Mouse (Mus musculus): ENCODE data around the gene Ifitm10. TPM values are rescaled to one million over a fixed set of nuclear protein-coding genes. Genes with fewer than 3 reads are reported as not detected.
A peak's percentile ranks its signal among the peaks of the same experiment; 100 is the strongest.
"Not testable (repeated sequence)": the region's sequence is repeated elsewhere in the genome, so short reads cannot be mapped to it uniquely, and the experiment has no call there.

The Ifitm10 gene
- polyA plus RNA-seq, 2 experiments, result 0.87 to 1.3 TPM

DNA sequence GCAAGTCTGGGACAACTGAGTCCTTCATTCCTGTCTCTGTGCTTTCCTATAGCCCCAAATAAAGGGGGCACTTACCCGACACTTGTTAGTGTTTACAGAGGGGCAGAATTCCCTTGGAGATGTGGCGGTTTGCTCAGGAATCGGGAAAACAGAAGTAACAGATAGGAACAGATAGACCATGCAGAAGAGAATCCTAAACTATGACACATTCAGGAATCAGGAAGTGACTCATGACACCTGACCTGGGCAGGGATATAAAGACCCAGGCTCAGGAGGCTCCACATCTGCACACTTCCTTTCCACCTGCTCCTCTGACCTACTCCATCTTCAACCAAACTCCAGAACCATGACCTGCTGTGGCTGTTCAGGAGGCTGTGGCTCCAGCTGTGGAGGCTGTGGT lies 70.3 kb downstream of the Ifitm10 start, which contains the start of gene Krtap5-4:
TSS of gene Krtap5-4 (plus strand) at position 301 of the 400 bp plus-strand sequence.
- TF ChIP-seq CTCF (IDR thresholded peaks at IDR 0.05; ENCODE audit: low read depth) (no peak), EP300 (IDR thresholded peaks at IDR 0.05; ENCODE audit: low read depth) (no peak)
- Histone ChIP-seq H3K4me1 (replicated peaks; ENCODE audit: control insufficient read depth in 2 of 2, insufficient read depth in 2 of 2, low read length in 1 of 2) (no peaks in the 10 kb centered on the region), H3K36me3 (replicated peaks; ENCODE audit: control insufficient read depth, insufficient read depth, low read depth) (no peaks in the 10 kb centered on the region), H3K27me3 (ENCODE audit: control insufficient read depth, insufficient read depth, low read length) (no peaks in the 10 kb centered on the region), H3K9ac (replicated peaks) (no peak within 1 kb of the TSS), H3K9me3 (ENCODE audit: control insufficient read depth, low read length) (no peaks in the 10 kb centered on the region), H3K4me2 (ENCODE audit: low read depth) (no peak within 1 kb of the TSS), H3K27ac (no peak within 1 kb of the TSS), H3K4me3 (ENCODE audit: insufficient read depth in 1 of 2, low read depth in 2 of 2, low read length in 2 of 2) (no peak within 1 kb of the TSS)
- no peak for ATAC-seq (ENCODE audit: insufficient read depth)
- 11% methylated on average over 3 of the region's 3 CpGs for WGBS (ENCODE audit: insufficient replicate concordance)
- no peak for DNase-seq (ENCODE audit: low read depth in 3 of 3, low spot score in 3 of 3)

DNA sequence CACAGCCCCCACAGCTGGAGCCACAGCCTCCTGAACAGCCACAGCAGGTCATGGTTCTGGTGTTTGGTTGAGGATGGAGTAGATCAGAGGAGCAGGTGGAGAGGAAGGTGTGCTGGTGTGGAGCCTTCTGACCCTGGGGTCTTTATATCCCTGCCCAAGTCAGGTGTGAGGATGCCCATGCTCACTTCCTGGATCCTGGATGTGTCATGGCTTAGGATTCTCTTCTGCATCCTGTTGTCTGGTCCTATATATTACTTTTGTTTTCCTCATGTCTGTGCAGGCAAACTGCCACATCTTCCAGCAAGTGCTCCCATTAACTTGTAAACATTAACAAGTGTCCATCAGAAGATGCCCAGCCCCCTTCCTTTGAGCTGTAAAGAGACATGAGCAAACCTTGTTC lies 76.5 kb downstream of the Ifitm10 start, which contains the start of gene Krtap5-1:
TSS of gene Krtap5-1 (minus strand) at position 101 of the 400 bp plus-strand sequence.
- H3K4me1 ChIP-seq (replicated peaks; ENCODE audit: control insufficient read depth in 2 of 2, insufficient read depth in 2 of 2, low read length in 1 of 2); H3K27ac ChIP-seq; H3K4me3 ChIP-seq (ENCODE audit: insufficient read depth in 1 of 2, low read depth in 2 of 2, low read length in 2 of 2); H3K27me3 ChIP-seq (ENCODE audit: control insufficient read depth, insufficient read depth, low read length); H3K4me2 ChIP-seq (ENCODE audit: low read depth); ATAC-seq (ENCODE audit: insufficient read depth); H3K36me3 ChIP-seq (replicated peaks; ENCODE audit: control insufficient read depth, insufficient read depth, low read depth); H3K9me3 ChIP-seq (ENCODE audit: control insufficient read depth, low read length); H3K9ac ChIP-seq (replicated peaks); DNase-seq (ENCODE audit: low read depth in 3 of 3, low spot score in 3 of 3): not testable (repeated sequence)

DNA sequence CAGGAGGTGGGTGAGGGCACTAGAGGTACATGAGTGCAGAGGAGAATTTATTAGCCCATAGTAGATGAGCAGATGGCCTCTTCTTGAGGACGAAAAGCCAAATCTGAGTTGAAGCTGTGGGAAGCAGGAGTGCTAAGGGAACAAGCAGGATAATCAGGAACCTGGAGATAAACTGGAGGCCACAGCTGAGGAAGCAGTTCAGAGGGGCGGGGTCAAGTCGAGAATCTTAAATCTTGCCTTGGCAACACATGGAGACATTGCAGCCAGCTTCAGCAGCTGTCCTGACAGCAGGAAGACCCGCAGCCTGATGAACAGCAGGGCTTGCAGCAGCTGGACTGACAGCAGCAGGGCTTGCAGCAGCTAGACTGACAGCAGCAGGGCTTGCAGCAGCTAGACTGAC lies 77.4 kb downstream of the Ifitm10 start:
- not testable (repeated sequence) for H3K36me3 ChIP-seq (replicated peaks; ENCODE audit: control insufficient read depth, insufficient read depth, low read depth); H3K4me3 ChIP-seq (ENCODE audit: insufficient read depth in 1 of 2, low read depth in 2 of 2, low read length in 2 of 2); H3K9ac ChIP-seq (replicated peaks); H3K9me3 ChIP-seq (ENCODE audit: control insufficient read depth, low read length); DNase-seq (ENCODE audit: low read depth in 3 of 3, low spot score in 3 of 3); H3K4me1 ChIP-seq (replicated peaks; ENCODE audit: control insufficient read depth in 2 of 2, insufficient read depth in 2 of 2, low read length in 1 of 2); H3K27ac ChIP-seq; H3K27me3 ChIP-seq (ENCODE audit: control insufficient read depth, insufficient read depth, low read length); H3K4me2 ChIP-seq (ENCODE audit: low read depth); ATAC-seq (ENCODE audit: insufficient read depth)
- WGBS (ENCODE audit: insufficient replicate concordance), result 13% methylated on average over 4 of the region's 4 CpGs

DNA sequence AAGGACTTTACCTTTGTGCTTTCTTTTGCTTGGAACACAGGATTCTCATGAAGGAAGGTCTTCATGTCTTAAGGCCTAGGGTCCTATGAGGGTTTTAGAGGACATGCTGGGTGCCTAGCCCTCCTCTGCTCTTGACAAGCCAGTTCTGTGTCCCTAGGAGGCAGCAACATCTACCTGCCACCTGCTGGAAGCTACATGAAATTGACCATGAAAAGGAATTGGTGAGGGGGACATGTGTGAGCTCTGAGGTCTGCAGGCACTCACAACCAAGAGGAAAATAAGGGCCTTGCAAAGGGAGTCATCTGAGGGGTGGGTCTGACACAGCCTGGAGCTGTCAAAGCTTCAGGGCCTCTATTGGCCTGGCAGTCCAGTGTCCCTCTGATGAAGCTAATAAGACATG lies 78.1 kb downstream of the Ifitm10 start:
- H3K4me2 ChIP-seq (ENCODE audit: low read depth), result no peak overlapping the region
- H3K36me3 ChIP-seq (replicated peaks; ENCODE audit: control insufficient read depth, insufficient read depth, low read depth), result no peaks in the 10 kb centered on the region
- no peak overlapping the region for H3K4me3 ChIP-seq (ENCODE audit: insufficient read depth in 1 of 2, low read depth in 2 of 2, low read length in 2 of 2)
- TF ChIP-seq EP300 (IDR thresholded peaks at IDR 0.05; ENCODE audit: low read depth) (no peak), CTCF (IDR thresholded peaks at IDR 0.05; ENCODE audit: low read depth) (0 out of 2 replicates have a peak, but pooled peaks have one; percentile 21)
- H3K27ac ChIP-seq, result no peak overlapping the region
- no peaks in the 10 kb centered on the region for H3K4me1 ChIP-seq (replicated peaks; ENCODE audit: control insufficient read depth in 2 of 2, insufficient read depth in 2 of 2, low read length in 1 of 2)
- no peak for ATAC-seq (ENCODE audit: insufficient read depth)
- H3K9me3 ChIP-seq (ENCODE audit: control insufficient read depth, low read length), result no peaks in the 10 kb centered on the region
- H3K27me3 ChIP-seq (ENCODE audit: control insufficient read depth, insufficient read depth, low read length), result no peaks in the 10 kb centered on the region
- no peak for DNase-seq (ENCODE audit: low read depth in 3 of 3, low spot score in 3 of 3)
- no peak overlapping the region for H3K9ac ChIP-seq (replicated peaks)

DNA sequence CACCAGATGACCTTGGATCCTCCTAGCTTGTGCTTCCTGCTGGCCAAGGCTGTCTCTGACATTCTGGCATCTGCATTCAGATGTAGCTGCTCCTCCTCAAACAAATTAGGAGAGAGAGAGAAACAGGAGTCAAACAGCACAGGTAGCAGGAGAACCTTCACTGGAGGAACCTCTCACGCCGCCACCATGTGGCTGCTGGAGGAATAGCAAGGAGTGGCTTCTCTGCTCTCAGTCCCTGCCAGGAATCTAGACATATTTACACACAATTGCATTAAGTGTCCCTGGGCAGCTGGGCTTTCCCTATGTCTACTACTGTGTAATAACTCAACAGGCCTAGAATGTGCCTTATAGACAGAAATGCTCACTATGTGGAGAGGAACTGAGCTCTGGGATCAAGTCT lies 79.7 kb downstream of the Ifitm10 start:
- not testable (repeated sequence) for H3K9me3 ChIP-seq (ENCODE audit: control insufficient read depth, low read length); H3K27ac ChIP-seq; H3K27me3 ChIP-seq (ENCODE audit: control insufficient read depth, insufficient read depth, low read length); H3K4me2 ChIP-seq (ENCODE audit: low read depth); ATAC-seq (ENCODE audit: insufficient read depth); H3K9ac ChIP-seq (replicated peaks); H3K4me1 ChIP-seq (replicated peaks; ENCODE audit: control insufficient read depth in 2 of 2, insufficient read depth in 2 of 2, low read length in 1 of 2); H3K4me3 ChIP-seq (ENCODE audit: insufficient read depth in 1 of 2, low read depth in 2 of 2, low read length in 2 of 2); H3K36me3 ChIP-seq (replicated peaks; ENCODE audit: control insufficient read depth, insufficient read depth, low read depth); DNase-seq (ENCODE audit: low read depth in 3 of 3, low spot score in 3 of 3)
- WGBS (ENCODE audit: insufficient replicate concordance), result 0% methylated on average over 2 of the region's 2 CpGs
- peak; percentile 73 for TF ChIP-seq CTCF (IDR thresholded peaks at IDR 0.05; ENCODE audit: low read depth)

DNA sequence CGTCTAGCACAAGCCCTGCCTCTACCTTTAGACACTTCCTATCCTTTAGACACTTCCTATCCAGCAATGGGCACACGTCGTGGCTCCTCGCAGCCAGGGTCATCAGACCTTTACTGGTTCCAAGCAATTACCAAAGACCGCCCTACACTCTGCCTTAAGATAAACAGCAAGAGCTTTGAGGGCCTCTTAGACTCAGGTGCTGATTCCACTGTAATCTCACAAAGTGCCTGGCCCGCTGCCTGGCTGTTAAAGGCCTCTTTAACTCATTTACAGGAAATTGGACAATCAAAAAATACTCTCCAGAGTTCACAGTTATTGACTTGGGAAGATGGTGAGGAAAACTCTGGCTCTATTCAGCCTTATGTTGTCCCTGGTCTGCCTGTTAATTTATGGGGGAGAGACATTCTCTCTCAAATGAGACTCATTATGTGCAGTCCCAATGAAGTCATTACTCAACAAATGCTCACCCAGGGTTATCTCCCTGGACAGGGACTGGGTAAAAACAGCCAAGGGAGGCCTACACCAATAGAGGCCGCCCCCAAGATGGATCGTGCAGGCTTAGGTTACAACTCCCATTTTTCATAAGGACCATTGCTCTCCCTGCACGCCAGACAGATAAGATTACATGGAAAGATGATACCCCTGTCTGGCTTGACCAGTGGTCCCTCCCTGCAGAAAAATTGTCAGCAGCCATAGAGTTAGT lies 87.5 kb downstream of the Ifitm10 start:
- not testable (repeated sequence) for H3K27ac ChIP-seq; ATAC-seq (ENCODE audit: insufficient read depth); H3K36me3 ChIP-seq (replicated peaks; ENCODE audit: control insufficient read depth, insufficient read depth, low read depth); H3K9me3 ChIP-seq (ENCODE audit: control insufficient read depth, low read length); DNase-seq (ENCODE audit: low read depth in 3 of 3, low spot score in 3 of 3); H3K9ac ChIP-seq (replicated peaks); H3K4me2 ChIP-seq (ENCODE audit: low read depth); H3K4me1 ChIP-seq (replicated peaks; ENCODE audit: control insufficient read depth in 2 of 2, insufficient read depth in 2 of 2, low read length in 1 of 2); H3K4me3 ChIP-seq (ENCODE audit: insufficient read depth in 1 of 2, low read depth in 2 of 2, low read length in 2 of 2)
- H3K27me3 ChIP-seq (ENCODE audit: control insufficient read depth, insufficient read depth, low read length), result peaks cover 22% of the 10 kb centered on the region
- WGBS (ENCODE audit: insufficient replicate concordance), result 58% methylated on average over 9 of the region's 9 CpGs

Data from liver, embryonic 14.5 days (tissue).